Mouse (Mus musculus): Measurements from ENCODE around the gene Zcchc4. TPM values are rescaled to one million over a fixed set of nuclear protein-coding genes. Genes with fewer than 3 reads are reported as not detected.

Zcchc4 gene
- polyA plus RNA-seq, 1 experiment from 2014 or later: 11.2 TPM

DNA sequence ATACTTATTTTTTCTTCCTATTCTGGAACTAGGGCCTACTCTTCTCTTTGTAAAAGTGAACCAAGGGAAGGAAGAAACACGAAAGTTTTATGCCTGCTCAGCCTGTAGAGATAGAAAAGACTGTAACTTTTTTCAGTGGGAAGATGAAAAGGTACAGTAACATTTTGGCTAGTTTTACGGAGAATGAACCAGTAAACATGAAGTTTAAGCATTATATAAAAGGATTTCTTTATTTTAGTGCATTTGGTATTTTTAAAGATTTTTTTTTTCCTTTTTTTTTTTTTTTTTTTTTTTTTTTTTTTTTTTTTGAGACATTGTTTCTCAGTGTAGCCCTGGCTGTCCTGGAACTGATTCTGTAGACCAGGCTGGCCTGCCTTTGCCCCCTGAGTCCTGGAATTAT is 8.7 kb downstream of the Zcchc4 start:
- Histone ChIP-seq H3K27ac (ENCODE audit: low read length) (no peak overlapping the region), H3K9ac (ENCODE audit: low read length) (no peak overlapping the region), H3K4me1 (ENCODE audit: control insufficient read depth, insufficient read depth, low read length) (peaks cover 4% of the 10 kb centered on the region; the same call in 1 of the 2 replicates), H3K4me2 (ENCODE audit: low read depth, low read length) (peak overlapping the region; percentile 77; the same call in 1 of the 2 replicates), H3K27me3 (ENCODE audit: control insufficient read depth, insufficient read depth, low read length) (no peaks in the 10 kb centered on the region), H3K36me3 (ENCODE audit: control insufficient read depth, insufficient read depth) (peaks cover 14% of the 10 kb centered on the region), H3K4me3 (ENCODE audit: low read length) (no peak overlapping the region), H3K9me3 (replicated peaks; ENCODE audit: control insufficient read depth, low read length) (no peaks in the 10 kb centered on the region)
- no peak for ATAC-seq (replicated peaks; ENCODE audit: extremely low read depth, insufficient read depth, low FRiP score)
- WGBS: 72% methylated on average over 2 of the region's 2 CpGs

DNA sequence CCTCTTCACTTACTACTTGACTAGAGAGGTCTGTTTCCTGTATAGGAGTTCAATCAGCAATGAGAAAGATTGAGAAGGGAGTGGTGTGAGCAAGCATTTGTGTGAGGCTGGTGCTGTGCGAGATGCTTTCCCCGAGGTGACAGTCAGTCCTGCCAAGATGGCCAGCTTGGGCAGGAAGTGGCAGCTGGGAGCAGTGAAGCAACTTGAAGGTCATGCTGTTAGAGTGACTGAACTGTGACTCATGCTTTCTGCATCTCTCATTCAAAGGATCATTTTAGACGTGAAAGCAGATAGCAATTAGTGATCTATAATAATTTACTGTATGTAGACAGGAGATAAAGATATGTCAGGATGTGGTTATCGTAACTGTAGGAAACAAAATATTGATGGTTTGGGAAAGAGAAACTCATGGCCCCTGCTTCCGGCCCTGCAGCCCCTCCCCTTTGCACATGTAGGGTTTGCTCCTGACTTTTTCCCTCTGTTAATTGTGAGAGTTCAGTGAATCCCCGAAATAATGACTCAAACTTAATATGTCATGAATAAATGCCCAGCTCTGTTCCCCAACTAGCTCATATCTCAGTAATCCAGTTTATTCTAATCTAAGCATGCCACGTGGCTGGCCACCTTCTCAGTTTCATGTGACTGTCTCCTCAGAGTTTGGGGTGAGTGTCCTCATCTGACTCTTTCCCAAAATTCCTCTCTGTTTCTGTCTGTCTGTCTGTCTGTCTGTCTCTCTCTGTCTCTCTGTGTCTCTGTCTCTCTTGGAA is 11.5 kb downstream of the Zcchc4 start:
- Histone ChIP-seq H3K27ac (ENCODE audit: low read length) (no peak overlapping the region), H3K4me1 (ENCODE audit: control insufficient read depth, insufficient read depth, low read length) (peaks cover 4% of the 10 kb centered on the region; the same call in 1 of the 2 replicates), H3K4me2 (ENCODE audit: low read depth, low read length) (no peak overlapping the region), H3K4me3 (ENCODE audit: low read length) (no peak overlapping the region), H3K27me3 (ENCODE audit: control insufficient read depth, insufficient read depth, low read length) (no peaks in the 10 kb centered on the region), H3K9me3 (replicated peaks; ENCODE audit: control insufficient read depth, low read length) (no peaks in the 10 kb centered on the region), H3K9ac (ENCODE audit: low read length) (no peak overlapping the region), H3K36me3 (ENCODE audit: control insufficient read depth, insufficient read depth) (peaks cover 16% of the 10 kb centered on the region)
- 70% methylated on average over 7 of the region's 7 CpGs for WGBS
- ATAC-seq (replicated peaks; ENCODE audit: extremely low read depth, insufficient read depth, low FRiP score): no peak

DNA sequence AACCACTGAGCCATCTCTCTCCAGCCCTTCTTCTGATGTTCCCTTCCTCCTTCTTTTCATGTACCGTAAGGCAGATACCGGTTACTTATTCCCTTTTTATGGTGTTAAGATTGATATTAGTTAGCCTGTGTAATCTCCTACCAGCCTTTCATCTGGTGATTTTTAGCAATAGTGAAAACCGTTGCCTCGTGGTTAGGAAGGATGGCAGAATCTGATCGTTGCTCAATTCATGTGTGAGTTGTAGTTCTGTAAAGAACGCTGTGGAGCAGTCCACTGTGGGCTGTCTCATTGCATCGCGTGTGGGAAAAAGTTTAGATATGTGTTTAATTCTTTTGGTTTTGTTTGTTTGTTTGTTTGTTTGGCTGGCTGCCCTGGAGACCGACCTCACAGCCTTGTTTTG is 18.0 kb downstream of the Zcchc4 start:
- no peaks in the 10 kb centered on the region for H3K27me3 ChIP-seq (ENCODE audit: control insufficient read depth, insufficient read depth, low read length)
- H3K9me3 ChIP-seq (replicated peaks; ENCODE audit: control insufficient read depth, low read length): no peaks in the 10 kb centered on the region
- H3K36me3 ChIP-seq (ENCODE audit: control insufficient read depth, insufficient read depth): peaks cover 22% of the 10 kb centered on the region
- no peak for ATAC-seq (replicated peaks; ENCODE audit: extremely low read depth, insufficient read depth, low FRiP score)
- 94% methylated on average over 9 of the region's 9 CpGs for WGBS
- no peak overlapping the region for H3K27ac ChIP-seq (ENCODE audit: low read length)
- H3K9ac ChIP-seq (ENCODE audit: low read length): no peak overlapping the region
- H3K4me2 ChIP-seq (ENCODE audit: low read depth, low read length): no peak overlapping the region
- H3K4me1 ChIP-seq (ENCODE audit: control insufficient read depth, insufficient read depth, low read length): no peaks in the 10 kb centered on the region
- no peak overlapping the region for H3K4me3 ChIP-seq (ENCODE audit: low read length)

DNA sequence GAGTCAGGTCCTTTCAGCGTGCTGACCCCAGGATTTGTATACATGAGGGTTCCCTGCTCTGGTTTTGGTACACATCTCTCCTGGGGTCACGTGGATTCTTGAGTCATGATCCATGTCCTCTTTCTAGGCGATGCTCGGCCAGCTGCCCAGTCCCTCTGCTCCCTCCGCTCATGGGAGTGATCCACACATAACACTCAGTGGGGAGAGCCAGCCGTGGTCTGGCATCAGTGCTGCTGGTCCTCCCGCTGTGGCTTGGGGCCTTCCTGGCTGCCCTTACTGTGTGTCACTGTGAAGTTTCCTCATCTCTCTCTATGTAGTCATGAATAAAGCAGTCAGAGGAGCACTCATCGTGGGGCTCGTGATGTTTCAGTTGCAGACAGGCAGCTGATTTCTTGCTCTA is 18.9 kb downstream of the Zcchc4 start:
- WGBS: 86% methylated on average over 9 of the region's 9 CpGs
- Histone ChIP-seq H3K36me3 (ENCODE audit: control insufficient read depth, insufficient read depth) (peaks cover 22% of the 10 kb centered on the region), H3K4me3 (ENCODE audit: low read length) (no peak overlapping the region), H3K4me2 (ENCODE audit: low read depth, low read length) (no peak overlapping the region), H3K9me3 (replicated peaks; ENCODE audit: control insufficient read depth, low read length) (no peaks in the 10 kb centered on the region), H3K27ac (ENCODE audit: low read length) (no peak overlapping the region), H3K9ac (ENCODE audit: low read length) (no peak overlapping the region), H3K4me1 (ENCODE audit: control insufficient read depth, insufficient read depth, low read length) (no peaks in the 10 kb centered on the region), H3K27me3 (ENCODE audit: control insufficient read depth, insufficient read depth, low read length) (no peaks in the 10 kb centered on the region)
- no peak for ATAC-seq (replicated peaks; ENCODE audit: extremely low read depth, insufficient read depth, low FRiP score)

DNA sequence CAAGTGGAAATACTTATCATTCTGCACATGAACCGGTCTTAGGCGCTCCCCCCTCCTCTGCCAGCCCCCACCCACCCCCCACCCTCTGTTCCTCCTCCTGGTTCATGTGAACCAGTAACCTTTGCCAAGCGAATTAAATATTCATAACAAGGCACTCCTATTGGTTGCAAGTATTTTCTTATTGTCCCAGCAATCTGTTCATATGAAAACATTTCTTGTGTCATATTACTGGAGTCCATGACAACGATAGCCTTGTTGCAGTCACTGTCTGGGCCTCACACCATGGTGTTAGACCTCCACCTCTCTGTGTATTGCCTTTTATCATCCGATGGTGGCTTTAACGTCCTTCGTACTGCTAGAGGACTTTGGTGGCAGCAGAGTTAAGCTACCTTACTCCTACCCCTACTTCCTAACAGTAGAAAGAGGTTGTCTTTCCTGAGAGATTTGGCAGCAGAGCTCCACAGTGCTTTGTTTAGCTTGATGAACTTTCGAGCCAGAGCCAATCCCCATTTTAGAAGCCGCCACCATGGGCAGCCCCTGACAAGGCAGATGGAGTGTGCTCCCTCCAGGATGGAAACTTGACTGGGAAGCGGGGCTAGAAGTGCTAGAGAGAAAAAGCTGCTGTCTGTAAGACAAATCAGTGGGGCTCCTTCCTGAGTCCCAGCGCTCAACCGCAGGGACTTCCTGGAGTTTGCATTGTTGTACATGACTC is 24.2 kb downstream of the Zcchc4 start:
- H3K9me3 ChIP-seq (replicated peaks; ENCODE audit: control insufficient read depth, low read length): no peaks in the 10 kb centered on the region
- H3K36me3 ChIP-seq (ENCODE audit: control insufficient read depth, insufficient read depth): peaks cover 21% of the 10 kb centered on the region
- ATAC-seq (replicated peaks; ENCODE audit: extremely low read depth, insufficient read depth, low FRiP score): no peak
- no peak overlapping the region for H3K4me3 ChIP-seq (ENCODE audit: low read length)
- H3K9ac ChIP-seq (ENCODE audit: low read length): no peak overlapping the region
- WGBS: 88% methylated on average over 12 of the region's 12 CpGs
- no peak overlapping the region for H3K4me2 ChIP-seq (ENCODE audit: low read depth, low read length)
- H3K27ac ChIP-seq (ENCODE audit: low read length): no peak overlapping the region
- H3K4me1 ChIP-seq (ENCODE audit: control insufficient read depth, insufficient read depth, low read length): no peaks in the 10 kb centered on the region
- H3K27me3 ChIP-seq (ENCODE audit: control insufficient read depth, insufficient read depth, low read length): no peaks in the 10 kb centered on the region

DNA sequence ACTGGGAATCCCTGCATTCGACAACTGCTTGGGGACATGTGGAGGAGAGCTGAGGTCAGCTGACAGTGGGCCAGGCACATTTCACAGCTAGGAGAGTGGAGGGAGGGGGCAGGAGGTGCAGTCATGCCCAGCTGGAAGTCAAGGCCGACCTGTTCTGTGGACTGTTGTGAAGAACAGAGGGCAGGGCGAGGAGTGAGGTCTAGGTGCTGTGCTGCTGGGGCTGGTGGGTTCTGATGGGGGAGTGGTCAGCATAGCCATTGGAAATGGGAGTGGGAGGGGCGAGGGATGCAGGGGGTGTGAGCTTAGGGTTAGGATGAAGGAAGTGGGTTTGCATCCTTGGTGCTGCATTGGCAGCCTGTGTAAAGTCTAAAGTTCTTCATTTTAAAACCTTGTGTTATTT is 30.6 kb downstream of the Zcchc4 start:
- Histone ChIP-seq H3K36me3 (ENCODE audit: control insufficient read depth, insufficient read depth) (peaks cover 22% of the 10 kb centered on the region), H3K9ac (ENCODE audit: low read length) (no peak overlapping the region), H3K27ac (ENCODE audit: low read length) (no peak overlapping the region), H3K4me2 (ENCODE audit: low read depth, low read length) (no peak overlapping the region), H3K4me1 (ENCODE audit: control insufficient read depth, insufficient read depth, low read length) (no peaks in the 10 kb centered on the region), H3K27me3 (ENCODE audit: control insufficient read depth, insufficient read depth, low read length) (no peaks in the 10 kb centered on the region), H3K9me3 (replicated peaks; ENCODE audit: control insufficient read depth, low read length) (no peaks in the 10 kb centered on the region), H3K4me3 (ENCODE audit: low read length) (no peak overlapping the region)
- 59% methylated on average over 4 of the region's 4 CpGs for WGBS
- ATAC-seq (replicated peaks; ENCODE audit: extremely low read depth, insufficient read depth, low FRiP score): no peak

DNA sequence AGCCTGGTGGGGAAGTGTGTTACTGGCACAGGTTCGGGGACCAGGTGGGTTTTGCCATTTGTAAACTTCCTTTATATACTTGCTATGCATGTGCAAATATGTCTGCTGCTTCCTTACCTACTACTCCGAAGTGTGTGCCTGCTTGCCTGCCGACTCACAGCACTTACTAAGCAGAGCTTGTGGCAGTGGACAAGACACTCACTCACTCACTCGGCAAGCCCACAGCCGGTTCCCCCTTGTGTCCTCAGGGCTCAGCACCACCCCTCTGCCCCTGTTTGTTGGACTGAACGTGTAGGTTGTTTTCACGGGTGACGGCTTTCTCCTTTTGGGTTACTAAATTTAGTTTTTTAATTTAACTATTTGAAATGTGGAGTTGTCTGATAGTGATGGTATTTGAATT is 31.1 kb downstream of the Zcchc4 start:
- peaks cover 22% of the 10 kb centered on the region for H3K36me3 ChIP-seq (ENCODE audit: control insufficient read depth, insufficient read depth)
- no peaks in the 10 kb centered on the region for H3K4me1 ChIP-seq (ENCODE audit: control insufficient read depth, insufficient read depth, low read length)
- WGBS: 59% methylated on average over 8 of the region's 8 CpGs
- H3K4me3 ChIP-seq (ENCODE audit: low read length): no peak overlapping the region
- no peaks in the 10 kb centered on the region for H3K9me3 ChIP-seq (replicated peaks; ENCODE audit: control insufficient read depth, low read length)
- H3K9ac ChIP-seq (ENCODE audit: low read length): peak overlapping the region; percentile 38; the same call in 1 of the 2 replicates
- H3K27ac ChIP-seq (ENCODE audit: low read length): no peak overlapping the region
- no peak for ATAC-seq (replicated peaks; ENCODE audit: extremely low read depth, insufficient read depth, low FRiP score)
- no peak overlapping the region for H3K4me2 ChIP-seq (ENCODE audit: low read depth, low read length)
- no peaks in the 10 kb centered on the region for H3K27me3 ChIP-seq (ENCODE audit: control insufficient read depth, insufficient read depth, low read length)

DNA sequence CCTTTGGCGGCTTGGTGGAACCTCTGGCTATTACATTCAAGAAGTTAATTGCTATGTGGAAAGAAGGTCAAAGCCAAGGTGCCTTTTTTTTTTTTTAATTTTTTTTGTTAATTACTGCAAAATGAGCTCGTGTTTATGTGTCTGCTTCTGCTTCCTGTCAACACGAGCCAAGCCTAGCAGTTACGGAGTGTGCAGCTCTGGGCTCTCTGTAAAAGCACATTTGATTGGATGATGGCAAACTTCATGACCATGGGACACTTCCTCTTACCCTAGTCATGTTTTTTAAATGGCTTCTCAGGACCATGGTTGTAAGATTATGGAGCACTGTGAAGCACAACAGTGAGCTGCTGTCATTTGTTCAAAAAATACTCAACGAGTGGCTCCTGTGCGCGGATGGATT is 31.8 kb downstream of the Zcchc4 start:
- H3K27me3 ChIP-seq (ENCODE audit: control insufficient read depth, insufficient read depth, low read length): no peaks in the 10 kb centered on the region
- H3K4me1 ChIP-seq (ENCODE audit: control insufficient read depth, insufficient read depth, low read length): no peaks in the 10 kb centered on the region
- H3K9ac ChIP-seq (ENCODE audit: low read length): no peak overlapping the region
- no peak for ATAC-seq (replicated peaks; ENCODE audit: extremely low read depth, insufficient read depth, low FRiP score)
- no peaks in the 10 kb centered on the region for H3K9me3 ChIP-seq (replicated peaks; ENCODE audit: control insufficient read depth, low read length)
- H3K27ac ChIP-seq (ENCODE audit: low read length): no peak overlapping the region
- peaks cover 24% of the 10 kb centered on the region for H3K36me3 ChIP-seq (ENCODE audit: control insufficient read depth, insufficient read depth)
- 79% methylated on average over 7 of the region's 7 CpGs for WGBS
- no peak overlapping the region for H3K4me3 ChIP-seq (ENCODE audit: low read length)
- H3K4me2 ChIP-seq (ENCODE audit: low read depth, low read length): no peak overlapping the region

DNA sequence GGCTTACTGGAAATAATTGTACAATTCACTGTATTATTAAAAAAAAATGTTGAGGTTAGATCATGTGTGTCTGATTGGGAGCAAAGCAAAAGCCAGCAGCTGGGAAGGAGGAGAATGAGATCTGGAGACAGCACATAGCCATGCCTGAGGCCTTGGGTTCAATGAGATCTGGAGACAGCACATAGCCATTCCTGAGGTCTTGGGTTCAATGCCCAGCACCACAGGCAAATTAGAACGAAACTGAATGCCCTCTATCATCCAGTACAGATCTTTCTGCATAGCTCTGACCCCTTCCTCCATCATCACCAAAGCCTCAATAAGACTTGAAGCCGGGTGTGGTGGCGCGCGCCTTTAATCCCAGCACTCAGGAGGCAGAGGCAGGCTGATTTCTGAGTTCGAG is 35.2 kb downstream of the Zcchc4 start:
- Histone ChIP-seq H3K4me2 (ENCODE audit: low read depth, low read length) (no peak overlapping the region), H3K9me3 (replicated peaks; ENCODE audit: control insufficient read depth, low read length) (no peaks in the 10 kb centered on the region), H3K36me3 (ENCODE audit: control insufficient read depth, insufficient read depth) (peaks cover 18% of the 10 kb centered on the region), H3K4me1 (ENCODE audit: control insufficient read depth, insufficient read depth, low read length) (no peaks in the 10 kb centered on the region), H3K4me3 (ENCODE audit: low read length) (no peak overlapping the region), H3K9ac (ENCODE audit: low read length) (no peak overlapping the region), H3K27me3 (ENCODE audit: control insufficient read depth, insufficient read depth, low read length) (no peaks in the 10 kb centered on the region), H3K27ac (ENCODE audit: low read length) (no peak overlapping the region)
- WGBS: 85% methylated on average over 6 of the region's 6 CpGs
- no peak for ATAC-seq (replicated peaks; ENCODE audit: extremely low read depth, insufficient read depth, low FRiP score)
